Comparison of ENCODE assay signal across 12 mouse cellular contexts in genomic region chr2:61986967-61987550, GRCm38 (mm10). TPM values are rescaled to one million over a fixed set of nuclear protein-coding genes. Genes with fewer than 3 reads are reported as not detected.
DNase-seq lines count a peak whose midpoint lies in the region; ATAC-seq and TF ChIP-seq lines count a peak whose summit lies in the region.
"Had no signal": no experiment of that assay in that cellular context is flagged by ENCODE, and none has a peak within 500 bp of the region (broad histone marks: within the 10 kb centered on the region; RNA-seq: fewer than 3 reads in every experiment).

No protein-coding gene starts in this region.

- DNase-seq in cerebellum, adult 18-20 months: peak; percentile 3 to 4
- DNase-seq in cerebellum, adult 9-11 months: no peak
- peak; percentile 40 for DNase-seq in brain, embryonic 14.5 days (ENCODE audit: low read depth)
- DNase-seq: lung, postnatal 10 days had no signal

- no peak for TF ChIP-seq POLR2A in brain, embryonic 14.5 days (IDR thresholded peaks at IDR 0.05; ENCODE audit: borderline replicate concordance, extremely low read depth, insufficient read depth, insufficient read length, poor library complexity, severe bottlenecking)

- no peaks in the 10 kb centered on the region for H3K36me3 ChIP-seq in intestine, postnatal 0 days (ENCODE audit: control insufficient read depth, insufficient read depth)
- no peaks in the 10 kb centered on the region for H3K36me3 ChIP-seq in intestine, embryonic 16.5 days (ENCODE audit: control insufficient read depth, insufficient read depth, low read length)
- H3K36me3 ChIP-seq: forebrain, embryonic 15.5 days had no signal

- WGBS in intestine, postnatal 0 days: 53% methylated on average over 5 of the region's 5 CpGs
- WGBS in intestine, embryonic 16.5 days: 54% methylated on average over 5 of the region's 5 CpGs

- no peak overlapping the region for H3K27ac ChIP-seq in intestine, postnatal 0 days (ENCODE audit: low read depth, low read length)
- no peak overlapping the region for H3K27ac ChIP-seq in intestine, embryonic 16.5 days (ENCODE audit: low read length)
- H3K27ac ChIP-seq: forebrain, embryonic 15.5 days had no signal

- no peak overlapping the region for H3K9ac ChIP-seq in intestine, postnatal 0 days (ENCODE audit: low read depth, low read length)
- H3K9ac ChIP-seq in intestine, embryonic 16.5 days (ENCODE audit: low read depth, low read length): no peak overlapping the region
- H3K9ac ChIP-seq: forebrain, embryonic 15.5 days had no signal

- H3K4me1 ChIP-seq in intestine, postnatal 0 days (replicated peaks; ENCODE audit: control insufficient read depth, insufficient read depth, low read length): no peaks in the 10 kb centered on the region
- no peaks in the 10 kb centered on the region for H3K4me1 ChIP-seq in intestine, embryonic 16.5 days (ENCODE audit: control insufficient read depth, insufficient read depth, low read length)
- H3K4me1 ChIP-seq: forebrain, embryonic 15.5 days had no signal

- no peak overlapping the region for H3K4me2 ChIP-seq in intestine, postnatal 0 days (replicated peaks; ENCODE audit: low read depth)
- H3K4me2 ChIP-seq in intestine, embryonic 16.5 days (ENCODE audit: low read depth, low read length): no peak overlapping the region
- H3K4me2 ChIP-seq: forebrain, embryonic 15.5 days had no signal

- no peak overlapping the region for H3K4me3 ChIP-seq in intestine, postnatal 0 days (ENCODE audit: low read depth, low read length)
- H3K4me3 ChIP-seq in intestine, embryonic 16.5 days (ENCODE audit: low read length): no peak overlapping the region
- H3K4me3 ChIP-seq: forebrain, embryonic 15.5 days had no signal

- ATAC-seq in intestine, postnatal 0 days: no peak
- ATAC-seq in intestine, embryonic 16.5 days: no peak
- ATAC-seq in megakaryocyte progenitor cell, adult 5-6 weeks (replicated peaks; ENCODE audit: poor library complexity): 0 out of 2 replicates have a peak, but pooled peaks have one; percentile 37
- no peak for ATAC-seq in inflammation-experienced regulatory T-cells, adult 6 months
- ATAC-seq in megakaryocyte, adult 5-6 weeks (ENCODE audit: poor library complexity, severe bottlenecking): no peak
- ATAC-seq: forebrain, embryonic 15.5 days had no signal

- no peaks in the 10 kb centered on the region for H3K9me3 ChIP-seq in intestine, postnatal 0 days (ENCODE audit: control insufficient read depth)
- no peaks in the 10 kb centered on the region for H3K9me3 ChIP-seq in intestine, embryonic 16.5 days (ENCODE audit: control insufficient read depth, low read length)
- H3K9me3 ChIP-seq: forebrain, embryonic 15.5 days had no signal

- TF ChIP-seq CTCF in intestine, postnatal 0 days (IDR thresholded peaks at IDR 0.05; ENCODE audit: low read depth): peak; percentile 59
- 0 out of 2 replicates have a peak, but pooled peaks have one; percentile 7 for TF ChIP-seq CTCF in brain, embryonic 14.5 days (IDR thresholded peaks at IDR 0.05; ENCODE audit: borderline replicate concordance, extremely low read depth, insufficient read depth, insufficient read length)

- H3K27me3 ChIP-seq in intestine, postnatal 0 days (replicated peaks; ENCODE audit: control insufficient read depth, insufficient read depth, low read length): no peaks in the 10 kb centered on the region
- H3K27me3 ChIP-seq in intestine, embryonic 16.5 days (replicated peaks; ENCODE audit: control insufficient read depth, insufficient read depth, low read length): no peaks in the 10 kb centered on the region
- H3K27me3 ChIP-seq: forebrain, embryonic 15.5 days had no signal

RNA-seq across cellular contexts. Expression of gene Slc4a10, which starts 59.2 kb away (rescaled TPM):
- 0.50 and 0.63 TPM in 2 replicates for polyA plus RNA-seq in intestine, postnatal 0 days (2015; fragmentation: Nextera tagmentation; extraction: Ambion mirVana)
- 0.65 and 0.94 TPM in 2 replicates for polyA plus RNA-seq in intestine, embryonic 16.5 days (2015; fragmentation: Nextera tagmentation; extraction: Ambion mirVana)
- 16.8 and 21.1 TPM in 2 replicates for polyA plus RNA-seq in brain, embryonic 14.5 days (2012; rRNA removed)
- total RNA-seq in megakaryocyte progenitor cell, adult 5-6 weeks (2015): not detected in 2 replicates
- total RNA-seq in megakaryocyte progenitor cell, adult 5-6 weeks (2017): not detected in 2 replicates
- 1 to 10 TPM in 2 of 3 experiments, under 1 TPM in 1; 0.59 to 3.4 (median 1.2) TPM for polyA plus RNA-seq in inflammation-experienced regulatory T-cells, adult 6 months (2017; shearing (Covaris generic))
- total RNA-seq in megakaryocyte, adult 5-6 weeks (2015): not detected in 2 replicates
- total RNA-seq in megakaryocyte, adult 5-6 weeks (2017): not detected in 2 replicates
- total RNA-seq: hematopoietic stem cell, adult 5-6 weeks had no signal
- polyA plus RNA-seq: C2C12 had no signal
